Mouse (Mus musculus) Muller cell, postnatal 12 days (primary cell): ENCODE measurements around the gene Olfr444.

Experiments
- DNase-seq: peaks from one replicate; pipeline ENCODE4 v3.0.0-alpha.2; 2015; ENCODE audit errors: inconsistent ontology term

The Olfr444 gene

GRCm38 (mm10) chr6:42948767-42949166 lies at the start of gene Olfr444:
TSS of gene Olfr444 (plus strand) at chr6:42949067.
- DNase-seq: no peak

GRCm38 (mm10) chr6:42900345-42900744 lies 48.5 kb upstream of the Olfr444 start:
- DNase-seq: peak; percentile 91

GRCm38 (mm10) chr6:42908578-42908977 lies 40.3 kb upstream of the Olfr444 start, which contains the start of gene Olfr447:
TSS of gene Olfr447 (plus strand) at chr6:42908878.
- no peak for DNase-seq

GRCm38 (mm10) chr6:42921077-42921476 lies 27.8 kb upstream of the Olfr444 start, which contains the start of gene Olfr446:
TSS of gene Olfr446 (plus strand) at chr6:42921377.
- no peak for DNase-seq

GRCm38 (mm10) chr6:42980377-42980776 lies 31.5 kb downstream of the Olfr444 start:
- DNase-seq: no peak
